Mouse (Mus musculus) hindbrain, embryonic 11.5 days (tissue): ENCODE measurements around the gene Shisa6. TPM values are rescaled to one million over a fixed set of nuclear protein-coding genes. Genes with fewer than 3 reads are reported as not detected.
A peak's percentile ranks its signal among the peaks of the same experiment; 100 is the strongest.

ENCODE experiments used
- ATAC-seq: fragments of 200-750 bp; cut with Nextera tagmentation; 2 replicates; pipeline ENCODE4 v1.8.0; 2017; ENCODE audit warnings: mild to moderate bottlenecking, moderate TSS enrichment, moderate library complexity; ENCODE audit not compliant: low FRiP score
- DNase-seq: peaks from one replicate; pipeline ENCODE4 v3.0.0-alpha.2; 2015; ENCODE audit warnings: low spot score
- H3K27ac ChIP-seq: fragments of 300-500 bp; sonication (generic); 2 replicates; pipeline ENCODE4 v1.5.1; 2014; ENCODE audit warnings: mild to moderate bottlenecking, low read depth, low read length
- H3K27me3 ChIP-seq: fragments of 300-500 bp; sonication (generic); 2 replicates; pipeline ENCODE4 v1.6.1; 2014; ENCODE audit warnings: mild to moderate bottlenecking, low read length, moderate library complexity, mixed read lengths; ENCODE audit not compliant: control insufficient read depth, insufficient read depth
- H3K36me3 ChIP-seq: fragments of 300-500 bp; sonication (generic); 2 replicates; pipeline ENCODE4 v1.6.1; 2014; ENCODE audit warnings: mild to moderate bottlenecking, low read length, moderate library complexity, mixed read lengths; ENCODE audit not compliant: control insufficient read depth, insufficient read depth
- H3K4me1 ChIP-seq: fragments of 300-500 bp; sonication (generic); replicated peaks from 2 replicates; pipeline ENCODE4 v1.6.1; 2014; ENCODE audit warnings: low read length, mixed read lengths; ENCODE audit not compliant: control insufficient read depth, insufficient read depth
- H3K4me2 ChIP-seq: fragments of 300-500 bp; sonication (generic); replicated peaks from 2 replicates; pipeline ENCODE4 v1.6.1; 2014; ENCODE audit warnings: mild to moderate bottlenecking, low read depth, low read length
- H3K4me3 ChIP-seq: fragments of 300-500 bp; sonication (generic); 2 replicates; pipeline ENCODE4 v1.5.1; 2014; ENCODE audit warnings: low read depth, low read length
- H3K9ac ChIP-seq: fragments of 300-500 bp; sonication (generic); 2 replicates; pipeline ENCODE4 v1.6.1; 2014; ENCODE audit warnings: low read depth, low read length
- H3K9me3 ChIP-seq: fragments of 300-500 bp; sonication (generic); 2 replicates; pipeline ENCODE4 v1.6.1; 2016; ENCODE audit warnings: low read length; ENCODE audit not compliant: control insufficient read depth
- WGBS: fragments of 180-500 bp; shearing (Covaris S2); extraction: QIAGEN DNeasy Blood & Tissue Kit; methylation state at CpG from one replicate; pipeline ENCODE4 v1.1.7; 2014; 5-methylcytosine and 5-hydroxymethylcytosine counted together
- polyA plus RNA-seq: library from polyadenylated mRNA; unstranded; fragments of >200 nt; fragmentation: Nextera tagmentation; extraction: Ambion mirVana; gene quantifications from 2 replicates; pipeline ENCODE4 v1.2.1, GENCODE M21; 2014

Gene Shisa6
- polyA plus RNA-seq, 1 experiment from 2014 or later: 1.4 TPM

- no peak overlapping the region for H3K4me2 ChIP-seq
- no peak overlapping the region for H3K9ac ChIP-seq
- H3K9me3 ChIP-seq: no peaks in the 10 kb centered on the region
- no peak for DNase-seq
- H3K27ac ChIP-seq: no peak overlapping the region
- no peaks in the 10 kb centered on the region for H3K36me3 ChIP-seq
- no peak for ATAC-seq
- 68% methylated on average over 2 of the region's 2 CpGs for WGBS
- no peaks in the 10 kb centered on the region for H3K27me3 ChIP-seq
- H3K4me3 ChIP-seq: no peak overlapping the region
- no peaks in the 10 kb centered on the region for H3K4me1 ChIP-seq
Measured at GRCm38 (mm10) chr11:66236557-66236956, 289.2 kb downstream of the Shisa6 start.

DNA sequence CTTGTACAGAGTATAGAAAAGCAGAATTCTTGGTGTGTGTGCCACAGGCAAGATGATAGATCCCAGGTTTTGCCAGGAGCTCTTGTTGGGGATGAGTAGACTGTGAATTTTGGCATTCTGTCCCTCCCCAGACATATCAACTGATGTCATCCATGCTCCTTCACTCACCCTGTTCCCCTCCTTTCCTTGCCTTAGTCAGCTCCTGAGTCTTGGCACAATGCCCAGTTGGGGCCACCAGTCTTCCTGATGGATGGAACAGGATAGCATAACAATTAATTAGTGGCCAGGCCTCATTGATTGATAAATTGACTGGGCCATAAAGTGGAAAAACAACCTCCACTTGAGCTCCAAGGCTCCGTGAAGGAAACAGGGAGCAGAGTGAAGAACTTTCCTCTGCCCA is 292.9 kb downstream of the Shisa6 start:
- no peak for DNase-seq

GRCm38 (mm10) chr11:66222133-66222532 is 303.6 kb downstream of the Shisa6 start:
- H3K36me3 ChIP-seq: no peaks in the 10 kb centered on the region
- DNase-seq: no peak
- no peak overlapping the region for H3K27ac ChIP-seq
- no peak overlapping the region for H3K9ac ChIP-seq
- 83% methylated on average over 1 of the region's 1 CpGs for WGBS
- no peaks in the 10 kb centered on the region for H3K4me1 ChIP-seq
- H3K4me3 ChIP-seq: no peak overlapping the region
- H3K4me2 ChIP-seq: no peak overlapping the region
- no peaks in the 10 kb centered on the region for H3K9me3 ChIP-seq
- no peaks in the 10 kb centered on the region for H3K27me3 ChIP-seq
- no peak for ATAC-seq

More for the DNA sequence above, 292.9 kb downstream of the Shisa6 start:
- H3K27ac ChIP-seq: no peak overlapping the region
- no peaks in the 10 kb centered on the region for H3K9me3 ChIP-seq
- no peak for ATAC-seq
- H3K4me2 ChIP-seq: no peak overlapping the region
- 76% methylated on average over 1 of the region's 1 CpGs for WGBS
- no peaks in the 10 kb centered on the region for H3K27me3 ChIP-seq
- no peaks in the 10 kb centered on the region for H3K4me1 ChIP-seq
- no peak overlapping the region for H3K4me3 ChIP-seq
- no peak overlapping the region for H3K9ac ChIP-seq
- H3K36me3 ChIP-seq: no peaks in the 10 kb centered on the region

DNA sequence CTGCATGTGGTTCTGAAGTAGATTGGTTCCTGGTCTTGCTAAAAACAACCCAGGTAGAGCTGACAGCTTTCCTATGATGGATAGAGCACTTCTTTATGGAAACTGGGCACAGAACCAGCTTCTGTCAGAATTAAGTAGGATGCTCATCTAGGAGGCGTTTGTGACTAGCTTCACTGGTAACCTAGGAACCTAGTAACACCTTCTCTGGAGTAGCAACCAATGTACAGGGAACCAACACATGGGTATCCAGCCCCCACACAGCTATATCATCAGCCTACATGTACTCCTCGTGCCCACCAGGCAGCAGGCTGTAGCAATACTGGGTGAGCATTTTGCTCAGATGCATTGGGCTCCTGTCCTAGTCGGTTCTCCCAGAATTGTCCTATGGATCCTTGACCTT is 307.3 kb downstream of the Shisa6 start:
- no peak overlapping the region for H3K4me3 ChIP-seq
- H3K4me2 ChIP-seq: no peak overlapping the region
- H3K27ac ChIP-seq: no peak overlapping the region
- no peaks in the 10 kb centered on the region for H3K36me3 ChIP-seq
- DNase-seq (no peak), ATAC-seq (no peak)
- H3K9ac ChIP-seq: no peak overlapping the region
- H3K27me3 ChIP-seq: no peaks in the 10 kb centered on the region
- no peaks in the 10 kb centered on the region for H3K9me3 ChIP-seq
- H3K4me1 ChIP-seq: no peaks in the 10 kb centered on the region
- 78% methylated on average over 3 of the region's 3 CpGs for WGBS

DNA sequence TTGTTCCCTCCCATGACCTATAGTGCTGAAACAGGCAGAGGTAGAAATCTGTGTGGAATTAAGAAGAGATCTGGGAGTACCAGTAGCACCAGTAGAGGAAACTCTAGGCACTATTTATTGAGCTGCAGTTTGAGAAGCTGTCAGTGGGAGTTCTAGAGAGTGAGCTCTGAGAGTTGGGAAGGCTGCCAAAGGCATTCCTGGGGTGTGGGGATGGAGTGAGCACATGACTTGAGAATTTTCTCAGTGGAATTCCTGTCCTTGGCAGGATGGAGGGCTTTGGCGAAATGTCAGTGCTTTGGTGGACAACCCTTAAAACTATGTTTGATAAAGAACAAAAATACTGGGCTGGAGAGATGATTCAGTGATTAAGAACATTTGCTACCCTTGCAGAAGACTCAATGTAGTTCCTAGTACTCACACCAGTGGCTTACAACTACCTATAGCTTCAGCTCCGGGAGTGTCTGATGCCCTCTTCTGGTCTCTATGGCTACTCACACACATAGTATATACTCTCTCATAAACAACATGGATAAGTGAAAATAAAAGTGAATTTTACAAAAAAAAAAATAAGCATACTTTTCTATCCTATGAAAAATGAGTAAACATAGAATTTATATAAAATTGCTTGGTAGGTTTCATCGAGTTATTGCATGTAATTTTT is 337.0 kb downstream of the Shisa6 start:
- no peaks in the 10 kb centered on the region for H3K36me3 ChIP-seq
- WGBS: 87% methylated on average over 3 of the region's 3 CpGs
- H3K4me3 ChIP-seq: no peak overlapping the region
- H3K9ac ChIP-seq: no peak overlapping the region
- H3K27ac ChIP-seq: no peak overlapping the region
- DNase-seq (no peak), ATAC-seq (no peak)
- no peak overlapping the region for H3K4me2 ChIP-seq
- no peaks in the 10 kb centered on the region for H3K9me3 ChIP-seq
- H3K4me1 ChIP-seq: no peaks in the 10 kb centered on the region
- no peaks in the 10 kb centered on the region for H3K27me3 ChIP-seq

GRCm38 (mm10) chr11:66188146-66188545 is 337.6 kb downstream of the Shisa6 start:
- Histone ChIP-seq H3K4me2 (no peak overlapping the region), H3K9me3 (no peaks in the 10 kb centered on the region), H3K4me1 (no peaks in the 10 kb centered on the region), H3K36me3 (no peaks in the 10 kb centered on the region), H3K9ac (no peak overlapping the region), H3K27me3 (no peaks in the 10 kb centered on the region), H3K4me3 (no peak overlapping the region), H3K27ac (no peak overlapping the region)
- ATAC-seq (no peak), DNase-seq (no peak)
- 80% methylated on average over 2 of the region's 2 CpGs for WGBS

DNA sequence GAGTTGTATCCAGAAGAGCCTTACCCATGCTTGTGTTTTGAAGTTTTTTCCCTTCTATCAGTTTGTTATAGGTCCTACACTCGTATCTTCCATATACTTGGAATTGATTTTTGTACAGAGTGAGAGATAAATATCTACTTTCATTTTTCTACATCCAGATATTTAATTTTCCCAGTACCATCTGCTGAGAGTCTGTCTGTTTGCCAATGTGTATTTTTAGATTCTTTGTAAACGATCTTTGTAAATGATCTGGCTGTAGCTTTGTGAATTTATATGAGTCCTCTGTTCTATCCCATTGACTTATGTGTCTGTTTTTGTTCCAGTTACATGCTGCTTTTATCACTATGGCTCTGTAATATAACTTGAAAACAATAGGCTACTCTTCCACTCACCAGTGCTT is 348.0 kb downstream of the Shisa6 start:
- Histone ChIP-seq H3K27ac (no peak overlapping the region), H3K4me3 (no peak overlapping the region), H3K4me2 (no peak overlapping the region), H3K4me1 (no peaks in the 10 kb centered on the region), H3K9ac (no peak overlapping the region), H3K9me3 (no peaks in the 10 kb centered on the region), H3K36me3 (no peaks in the 10 kb centered on the region), H3K27me3 (no peaks in the 10 kb centered on the region)
- WGBS: 78% methylated on average over 2 of the region's 2 CpGs
- DNase-seq (no peak), ATAC-seq (no peak)

- no peaks in the 10 kb centered on the region for H3K9me3 ChIP-seq
- no peaks in the 10 kb centered on the region for H3K4me1 ChIP-seq
- peak; percentile 91 for DNase-seq
- H3K4me3 ChIP-seq: peak within 1 kb of the TSS; percentile 64
- H3K27ac ChIP-seq: peak within 1 kb of the TSS; percentile 60; the same call in 1 of the 2 replicates
- no peaks in the 10 kb centered on the region for H3K27me3 ChIP-seq
- under 1% methylated on average over 52 of the region's 53 CpGs for WGBS
- H3K9ac ChIP-seq: peak within 1 kb of the TSS; percentile 52; the same call in 1 of the 2 replicates
- peak within 1 kb of the TSS; percentile 93 for H3K4me2 ChIP-seq
- ATAC-seq: peak; percentile 96
- H3K36me3 ChIP-seq: no peaks in the 10 kb centered on the region
Measured at GRCm38 (mm10) chr11:66167801-66168651, 357.7 kb downstream of the Shisa6 start, which contains the start of gene Dnah9. TSS of gene Dnah9 (minus strand) at chr11:66168551.
